Mouse (Mus musculus): ENCODE measurements at regions not wholly inside any gene's neighbourhood (a gene's known extent, or its start where the extent isn't known, plus 50 kb on each side); places are given as distances from the start of the nearest gene placed in this dataset.
"Not testable (repeated sequence)": the region's sequence is repeated elsewhere in the genome, so short reads cannot be mapped to it uniquely, and the experiment has no call there.

GRCm38 (mm10) chr8:26622311-26623052 lies 354.6 kb upstream of the Zfp703 start:
- no peak for DNase-seq

- peak; percentile 15 for DNase-seq
These were observed 350.9 kb upstream of the Zfp703 start for GRCm38 (mm10) chr8:26626186-26626585.

DNA sequence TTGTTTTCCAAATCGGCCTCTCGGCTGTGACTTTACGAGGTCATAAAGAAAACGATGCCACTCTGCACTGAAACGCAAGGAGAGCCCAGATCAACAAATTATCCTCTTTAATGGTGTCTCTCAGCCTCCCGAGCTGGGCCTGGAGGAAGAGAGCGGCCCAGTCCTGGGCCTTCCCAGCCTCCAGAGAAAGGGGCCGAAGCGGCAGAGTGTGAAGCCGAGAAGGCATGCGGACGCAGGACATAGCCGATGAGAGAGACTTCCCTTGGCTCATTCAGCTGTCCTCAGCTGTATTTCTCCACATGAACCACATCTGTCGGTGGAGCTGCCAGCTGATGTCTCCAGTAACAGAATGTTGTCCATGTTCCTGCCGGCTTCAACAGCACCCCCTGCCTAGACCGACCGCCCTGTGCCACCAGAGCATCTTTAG lies 350.5 kb upstream of the Zfp703 start:
- DNase-seq, result no peak

- no peak for DNase-seq
These were observed 349.8 kb upstream of the Zfp703 start for GRCm38 (mm10) chr8:26627191-26627891.

GRCm38 (mm10) chr8:26630544-26630943 lies 346.6 kb upstream of the Zfp703 start:
- DNase-seq, result no peak

- no peak for DNase-seq
These were observed 341.4 kb upstream of the Zfp703 start for GRCm38 (mm10) chr8:26635701-26636100.

GRCm38 (mm10) chr8:26645375-26645774 lies 331.8 kb upstream of the Zfp703 start:
- not testable (repeated sequence) for DNase-seq

- DNase-seq, result no peak
These were observed 326.8 kb upstream of the Zfp703 start for GRCm38 (mm10) chr8:26650287-26650686.

DNA sequence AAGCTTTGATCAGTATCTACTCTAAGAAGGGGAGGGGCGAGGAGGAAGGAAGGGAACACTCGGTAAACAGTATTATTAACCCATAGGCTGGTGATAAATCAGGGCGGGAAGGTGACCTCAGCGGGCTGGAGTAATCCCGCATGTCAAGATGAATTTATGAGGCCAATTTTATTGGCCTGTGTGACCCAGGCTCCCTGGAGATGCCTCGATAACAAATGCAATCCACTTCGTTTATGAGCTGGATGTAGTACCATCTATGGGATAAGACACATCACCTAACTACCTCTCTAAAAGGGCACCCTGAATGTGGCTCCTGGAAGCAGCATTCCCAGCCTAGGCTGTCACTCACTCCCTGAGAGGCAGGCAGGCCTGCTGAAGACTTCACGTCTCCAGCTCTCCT lies 321.2 kb upstream of the Zfp703 start:
- DNase-seq, result no peak

DNA sequence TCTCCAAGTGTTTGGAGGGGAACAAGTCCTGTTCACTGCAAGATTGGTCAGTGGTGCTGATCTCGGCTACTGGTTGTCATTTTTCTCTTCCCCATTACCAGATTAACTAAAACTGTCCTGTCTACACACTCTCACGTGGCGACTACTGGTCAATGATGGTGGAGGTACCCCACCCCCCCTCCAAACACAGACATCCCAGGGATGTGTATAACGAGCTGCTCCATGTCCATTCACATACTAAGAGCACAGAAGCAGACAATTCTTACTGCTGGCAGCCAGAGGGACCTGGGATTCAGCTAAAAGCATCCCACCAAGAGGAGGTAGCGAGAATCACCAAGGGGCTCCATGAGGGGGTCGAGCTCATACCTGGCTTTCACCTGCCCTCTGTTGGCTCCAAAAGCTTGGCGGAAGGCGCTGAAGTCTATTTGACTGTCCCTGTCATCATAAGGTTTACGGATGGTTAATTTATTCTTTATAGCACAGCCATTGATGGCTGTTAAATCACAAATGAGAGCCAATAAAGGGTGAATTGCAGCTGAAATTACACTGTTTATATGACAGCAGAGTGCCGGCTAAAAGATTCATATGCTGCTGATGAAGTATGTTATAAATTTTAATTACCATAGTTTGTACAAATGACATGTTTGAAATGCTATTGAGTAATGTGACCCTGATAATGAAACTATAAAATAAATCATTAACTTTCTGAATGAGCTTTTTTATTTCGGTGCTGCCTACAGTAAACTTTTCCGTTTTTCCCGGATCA lies 320.6 kb upstream of the Zfp703 start:
- no peak for DNase-seq

GRCm38 (mm10) chr8:26659381-26659780 lies 317.7 kb upstream of the Zfp703 start:
- peak; percentile 26 for DNase-seq

GRCm38 (mm10) chr8:26669541-26669940 lies 307.6 kb upstream of the Zfp703 start:
- DNase-seq, result no peak

GRCm38 (mm10) chr8:26672486-26673395 lies 304.4 kb upstream of the Zfp703 start:
- DNase-seq, result no peak

GRCm38 (mm10) chr8:26677584-26678138 lies 299.5 kb upstream of the Zfp703 start:
- no peak for DNase-seq

DNA sequence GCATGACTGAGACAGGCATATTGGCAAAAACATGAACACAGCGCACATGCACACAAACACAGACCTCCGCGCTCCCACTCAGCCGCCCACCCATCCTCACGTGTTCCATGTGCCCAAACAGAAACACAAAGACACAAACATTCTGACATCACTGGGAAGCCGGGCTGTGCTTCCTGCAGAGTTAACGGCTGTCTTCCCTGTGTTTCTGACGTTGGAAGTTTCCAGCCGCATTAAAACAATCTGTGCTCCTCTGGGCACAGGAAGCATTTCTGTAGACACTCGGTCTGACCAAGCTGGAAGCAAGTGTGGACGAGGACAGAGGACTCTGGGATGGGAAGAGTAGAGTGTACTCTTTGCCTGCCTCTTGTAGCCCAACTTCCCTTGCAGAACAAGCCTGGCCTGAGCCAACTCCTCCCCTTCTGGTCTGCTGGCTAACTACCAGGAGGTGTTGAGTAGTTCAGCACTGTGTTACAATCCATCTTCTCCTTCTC lies 296.2 kb upstream of the Zfp703 start:
- DNase-seq, result no peak

DNA sequence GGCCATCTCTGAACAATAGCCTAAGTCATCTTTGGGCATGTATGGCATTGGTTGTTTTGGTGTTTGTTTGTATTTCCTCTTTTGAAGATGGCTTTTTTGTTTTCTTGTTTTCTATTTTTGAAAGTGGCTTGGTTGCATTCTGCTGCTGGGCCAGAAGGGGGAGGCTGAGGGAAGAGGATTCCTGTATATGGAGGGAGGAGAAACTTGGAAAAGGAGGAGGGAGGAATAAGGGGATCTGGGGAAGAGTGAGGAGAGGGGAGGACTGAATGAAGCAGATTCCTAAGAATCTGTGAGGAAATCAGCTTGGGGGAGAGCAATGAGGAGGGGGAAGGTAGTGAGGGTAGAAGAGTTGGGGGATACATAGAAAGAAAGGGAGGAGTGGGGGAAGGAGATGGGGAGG lies 290.0 kb upstream of the Zfp703 start:
- no peak for DNase-seq

- DNase-seq, result no peak
These were observed 289.1 kb upstream of the Zfp703 start for GRCm38 (mm10) chr8:26688035-26688434.

DNA sequence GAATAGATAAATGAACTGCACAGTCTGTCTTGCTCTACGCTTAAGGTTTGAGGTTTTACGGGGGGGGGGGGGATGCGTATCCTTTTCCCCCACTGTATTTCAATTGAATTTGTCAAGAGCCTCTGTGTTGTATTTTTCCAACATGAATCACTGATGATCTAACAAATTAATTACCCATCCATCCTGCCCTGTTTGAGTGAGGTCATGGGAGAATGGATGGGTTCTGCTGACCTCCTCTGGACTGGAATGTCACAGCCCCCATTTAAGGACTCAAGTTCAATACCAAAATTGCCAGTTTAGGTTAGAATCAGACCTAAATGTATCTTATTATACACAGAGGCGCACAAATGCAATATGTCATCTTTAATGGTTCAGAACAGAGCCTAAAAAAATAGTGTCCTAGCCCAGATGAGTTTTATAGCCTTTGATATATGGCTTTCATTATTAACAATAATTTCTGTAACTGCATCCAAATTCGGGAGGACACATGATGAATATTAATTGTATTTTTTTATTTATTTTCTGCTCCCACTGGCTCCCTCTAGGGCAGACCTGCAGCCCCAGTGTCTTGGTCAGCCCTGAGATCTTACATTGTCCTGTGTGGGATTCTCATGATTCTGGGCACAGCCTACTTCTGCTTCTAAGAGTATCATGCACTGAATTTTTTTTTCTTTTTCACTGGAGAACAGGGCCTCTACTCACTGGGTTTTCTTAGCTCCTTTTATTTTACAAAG lies 288.2 kb upstream of the Zfp703 start:
- no peak for DNase-seq

- DNase-seq, result no peak
These were observed 287.5 kb upstream of the Zfp703 start for GRCm38 (mm10) chr8:26689479-26690177.

DNA sequence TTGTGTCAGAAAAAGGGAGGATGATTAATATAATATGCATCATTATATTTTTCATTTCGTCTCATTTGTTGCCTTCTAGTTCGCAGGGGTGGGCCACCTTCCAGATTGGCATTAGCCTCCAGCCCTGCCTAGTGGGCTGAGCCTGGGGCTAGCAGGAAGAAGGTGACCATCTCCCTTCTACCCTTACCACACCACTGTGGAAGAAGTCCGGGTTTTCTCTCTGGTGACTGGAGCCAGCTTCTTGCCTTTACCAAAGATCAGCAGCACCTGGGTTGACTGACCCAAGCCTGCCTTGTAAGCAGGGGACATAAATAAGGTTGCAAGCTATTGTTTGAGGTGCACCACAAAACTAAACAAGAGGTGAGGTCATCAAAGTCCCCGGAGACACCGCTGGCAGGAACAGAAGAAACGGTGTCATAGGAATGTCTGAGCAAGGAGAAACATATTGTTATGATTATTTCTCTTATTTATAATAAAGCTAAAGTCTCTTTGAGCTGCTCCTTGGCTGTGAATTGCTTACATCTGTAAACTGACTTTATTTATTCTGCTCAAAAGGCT lies 286.9 kb upstream of the Zfp703 start:
- no peak for DNase-seq

All from thymus, postnatal 14 days (tissue).